Mouse (Mus musculus): Measurements from ENCODE around the gene Hdgfl2. TPM values are rescaled to one million over a fixed set of nuclear protein-coding genes. Genes with fewer than 3 reads are reported as not detected.

Hdgfl2 gene
- polyA plus RNA-seq (2015; fragmentation: Nextera tagmentation; extraction: Ambion mirVana), result 151 and 155 TPM in 2 replicates

GRCm38 (mm10) chr17:56078880-56079795 lies at the start of gene Hdgfl2:
Hdgfl2 (plus strand) TSS chr17:56079634.
- no peaks in the 10 kb centered on the region for H3K27me3 ChIP-seq
- peak; percentile 91 for ATAC-seq (ENCODE audit: insufficient number of reproducible peaks, insufficient read depth, low FRiP score, low TSS enrichment, low read depth)
- peak within 1 kb of the TSS; percentile 99 for H3K4me2 ChIP-seq
- H3K4me3 ChIP-seq, result peak within 1 kb of the TSS; percentile 84
- peak within 1 kb of the TSS; percentile 85 for H3K9ac ChIP-seq
- H3K4me1 ChIP-seq, result peaks cover 33% of the 10 kb centered on the region
- H3K36me3 ChIP-seq, result peaks cover 20% of the 10 kb centered on the region
- whole genome bisulfite sequencing, result under 1% methylated on average over 61 of the region's 61 CpGs
- peak within 1 kb of the TSS; percentile 78; the same call in 1 of the 2 replicates for H3K27ac ChIP-seq
- no peaks in the 10 kb centered on the region for H3K9me3 ChIP-seq

DNA sequence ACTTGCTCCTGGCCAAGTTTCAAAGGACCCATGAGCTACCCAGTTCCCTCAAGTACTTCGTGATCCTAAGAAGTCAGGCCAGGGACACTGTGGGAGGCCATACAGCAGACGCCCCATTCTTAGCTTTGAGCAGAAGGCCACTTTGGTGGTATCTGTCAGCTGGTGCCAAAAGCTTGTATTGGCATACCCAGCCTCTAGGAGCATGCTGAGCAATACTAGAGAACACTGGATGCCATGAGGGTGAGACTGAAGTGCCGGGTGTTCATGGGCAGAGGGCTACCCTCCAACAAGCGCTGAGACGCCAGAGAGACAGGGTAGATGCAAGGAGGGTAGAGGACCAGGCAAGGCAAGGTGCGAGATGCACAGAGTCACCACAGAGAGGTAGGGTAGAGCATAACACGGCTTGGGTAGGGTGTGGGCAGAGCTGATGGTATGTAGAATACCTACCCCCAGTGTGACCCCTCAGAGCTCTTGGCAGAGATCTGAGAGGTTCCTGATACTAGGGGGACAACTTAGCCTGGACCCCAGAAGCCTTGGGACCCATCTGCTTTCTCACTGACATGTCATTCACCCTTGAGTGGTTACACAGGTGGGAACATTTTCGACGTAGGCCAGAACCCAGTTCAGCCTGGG lies 49.1 kb upstream of the Hdgfl2 start:
- peaks cover 32% of the 10 kb centered on the region for H3K4me1 ChIP-seq

DNA sequence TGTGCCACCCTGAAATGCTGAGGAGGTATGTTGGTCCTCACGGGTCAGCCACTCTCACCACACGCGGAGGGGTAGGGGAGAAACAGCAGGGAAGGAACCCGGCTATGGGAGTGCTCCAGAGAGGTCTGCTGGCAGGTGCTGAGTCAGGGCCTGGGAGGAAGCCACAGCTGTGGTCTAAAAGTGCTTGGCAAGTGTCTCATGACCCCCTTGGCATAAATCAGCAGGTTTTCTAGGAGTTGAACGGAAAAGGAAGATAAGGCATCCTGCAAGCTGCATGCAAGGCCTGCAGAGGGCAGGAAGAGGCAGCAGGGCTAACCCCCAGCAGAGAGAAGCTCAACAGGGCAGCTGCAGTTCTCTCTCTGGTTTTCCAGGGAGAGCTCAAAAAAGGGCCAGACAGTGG lies 48.5 kb upstream of the Hdgfl2 start:
- no peak overlapping the region for H3K4me3 ChIP-seq
- H3K4me2 ChIP-seq, result no peak overlapping the region
- ATAC-seq (ENCODE audit: insufficient number of reproducible peaks, insufficient read depth, low FRiP score, low TSS enrichment, low read depth), result no peak
- 73% methylated on average over 5 of the region's 5 CpGs for whole genome bisulfite sequencing
- no peak overlapping the region for H3K27ac ChIP-seq
- H3K36me3 ChIP-seq, result peaks cover 72% of the 10 kb centered on the region
- H3K27me3 ChIP-seq, result no peaks in the 10 kb centered on the region
- H3K9ac ChIP-seq, result 0 out of 2 replicates have a peak overlapping the region, but pooled peaks have one; percentile 17
- H3K9me3 ChIP-seq, result no peaks in the 10 kb centered on the region
- peaks cover 36% of the 10 kb centered on the region for H3K4me1 ChIP-seq

More for the DNA sequence above, 49.1 kb upstream of the Hdgfl2 start:
- Histone ChIP-seq H3K4me2 (no peak overlapping the region), H3K27me3 (no peaks in the 10 kb centered on the region), H3K27ac (no peak overlapping the region), H3K9ac (0 out of 2 replicates have a peak overlapping the region, but pooled peaks have one; percentile 17), H3K4me3 (no peak overlapping the region), H3K36me3 (peaks cover 72% of the 10 kb centered on the region), H3K9me3 (no peaks in the 10 kb centered on the region)
- 94% methylated on average over 9 of the region's 9 CpGs for WGBS
- ATAC-seq (ENCODE audit: insufficient number of reproducible peaks, insufficient read depth, low FRiP score, low TSS enrichment, low read depth), result no peak

DNA sequence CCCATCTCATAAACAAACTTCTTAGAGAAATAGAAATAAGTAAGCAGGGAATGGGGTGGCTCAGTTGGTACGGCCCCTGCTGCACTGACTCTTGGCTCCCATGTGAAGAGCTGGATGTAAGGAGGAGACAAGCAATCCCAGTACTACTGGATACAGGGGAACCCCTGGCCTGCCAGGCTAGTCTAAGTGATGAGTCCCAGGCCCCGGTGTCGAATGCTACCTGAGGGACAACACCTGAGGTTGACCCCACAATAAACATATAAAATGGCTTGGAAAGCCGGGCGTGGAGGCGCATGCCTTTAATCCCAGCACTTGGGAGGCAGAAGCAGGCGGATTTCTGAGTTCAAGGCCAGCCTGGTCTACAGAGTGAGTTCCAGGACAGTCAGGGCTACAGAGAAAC lies 48.0 kb upstream of the Hdgfl2 start:
- no peaks in the 10 kb centered on the region for H3K27me3 ChIP-seq
- no peaks in the 10 kb centered on the region for H3K9me3 ChIP-seq
- H3K4me2 ChIP-seq, result no peak overlapping the region
- 94% methylated on average over 7 of the region's 7 CpGs for WGBS
- H3K4me3 ChIP-seq, result no peak overlapping the region
- H3K36me3 ChIP-seq, result peaks cover 70% of the 10 kb centered on the region
- H3K4me1 ChIP-seq, result peaks cover 36% of the 10 kb centered on the region
- no peak overlapping the region for H3K27ac ChIP-seq
- 0 out of 2 replicates have a peak overlapping the region, but pooled peaks have one; percentile 17 for H3K9ac ChIP-seq
- ATAC-seq (ENCODE audit: insufficient number of reproducible peaks, insufficient read depth, low FRiP score, low TSS enrichment, low read depth), result no peak

DNA sequence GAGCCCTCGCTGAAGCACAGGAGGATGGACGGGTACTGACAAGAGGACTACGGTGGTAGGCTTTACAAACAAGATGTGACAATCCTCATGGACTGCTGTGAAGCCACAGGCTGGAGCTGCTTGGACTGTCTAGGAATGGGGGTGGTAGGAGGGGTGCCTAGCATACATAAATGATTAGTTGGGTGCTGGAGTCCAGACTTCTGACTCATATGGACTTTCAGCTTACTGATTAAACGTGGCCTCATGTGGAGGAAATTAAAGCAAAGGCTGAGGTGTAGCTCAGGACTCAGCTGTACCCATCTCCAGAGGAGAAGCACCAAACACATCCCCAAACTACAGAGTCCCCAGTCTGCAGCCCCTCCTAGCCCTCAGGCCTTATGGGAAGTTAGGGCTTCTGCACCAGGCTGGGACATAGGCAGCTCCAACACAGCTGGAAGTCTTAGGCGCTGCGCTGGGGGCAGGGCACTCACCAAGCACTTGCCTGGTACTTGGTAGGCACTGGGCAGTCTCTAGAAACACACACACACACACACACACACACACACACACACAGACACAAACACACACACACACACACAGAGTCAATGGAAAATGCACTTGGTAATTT lies 47.2 kb upstream of the Hdgfl2 start:
- H3K27ac ChIP-seq, result no peak overlapping the region
- H3K27me3 ChIP-seq, result no peaks in the 10 kb centered on the region
- peaks cover 62% of the 10 kb centered on the region for H3K36me3 ChIP-seq
- 71% methylated on average over 6 of the region's 6 CpGs for WGBS
- no peaks in the 10 kb centered on the region for H3K9me3 ChIP-seq
- H3K4me2 ChIP-seq, result no peak overlapping the region
- no peak overlapping the region for H3K4me3 ChIP-seq
- H3K4me1 ChIP-seq, result peaks cover 36% of the 10 kb centered on the region
- H3K9ac ChIP-seq, result 0 out of 2 replicates have a peak overlapping the region, but pooled peaks have one; percentile 16
- ATAC-seq (ENCODE audit: insufficient number of reproducible peaks, insufficient read depth, low FRiP score, low TSS enrichment, low read depth), result no peak

- H3K4me3 ChIP-seq, result no peak overlapping the region
- 0 out of 2 replicates have a peak overlapping the region, but pooled peaks have one; percentile 28 for H3K9ac ChIP-seq
- no peaks in the 10 kb centered on the region for H3K27me3 ChIP-seq
- H3K27ac ChIP-seq, result 0 out of 2 replicates have a peak overlapping the region, but pooled peaks have one; percentile 11
- H3K4me2 ChIP-seq, result 0 out of 2 replicates have a peak overlapping the region, but pooled peaks have one; percentile 7
- WGBS, result 71% methylated on average over 7 of the region's 7 CpGs
- no peaks in the 10 kb centered on the region for H3K9me3 ChIP-seq
- peaks cover 56% of the 10 kb centered on the region for H3K36me3 ChIP-seq
- no peak for ATAC-seq (ENCODE audit: insufficient number of reproducible peaks, insufficient read depth, low FRiP score, low TSS enrichment, low read depth)
- H3K4me1 ChIP-seq, result peaks cover 36% of the 10 kb centered on the region
Observed at GRCm38 (mm10) chr17:56032831-56033230, 46.6 kb upstream of the Hdgfl2 start.

GRCm38 (mm10) chr17:56034040-56034725 lies 45.3 kb upstream of the Hdgfl2 start:
- H3K4me3 ChIP-seq, result peak overlapping the region; percentile 89
- H3K4me1 ChIP-seq, result peaks cover 36% of the 10 kb centered on the region
- H3K27ac ChIP-seq, result no peak overlapping the region
- H3K9me3 ChIP-seq, result no peaks in the 10 kb centered on the region
- 85% methylated on average over 7 of the region's 7 CpGs for WGBS
- ATAC-seq (ENCODE audit: insufficient number of reproducible peaks, insufficient read depth, low FRiP score, low TSS enrichment, low read depth), result no peak
- peak overlapping the region; percentile 63 for H3K4me2 ChIP-seq
- H3K36me3 ChIP-seq, result peaks cover 43% of the 10 kb centered on the region
- no peaks in the 10 kb centered on the region for H3K27me3 ChIP-seq
- peak overlapping the region; percentile 95 for H3K9ac ChIP-seq

DNA sequence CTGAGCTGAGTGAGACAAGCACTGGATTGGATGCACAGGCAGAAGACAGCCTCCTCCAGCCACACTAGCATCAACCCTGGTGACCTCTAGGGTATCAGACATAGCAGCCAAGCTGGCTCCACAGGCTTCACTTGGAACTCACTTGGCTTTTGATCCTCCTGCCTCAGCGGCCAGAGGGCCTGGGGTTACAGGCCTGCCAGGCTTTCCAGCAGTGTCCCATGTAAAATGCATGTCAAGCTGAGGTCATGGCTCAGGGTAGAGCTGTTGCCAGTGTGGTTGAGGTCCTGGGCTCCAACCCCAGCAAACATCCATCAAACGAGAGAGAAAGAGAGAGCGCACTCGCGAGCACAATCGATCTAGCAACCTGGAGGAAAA lies 44.7 kb upstream of the Hdgfl2 start:
- Histone ChIP-seq H3K36me3 (peaks cover 38% of the 10 kb centered on the region), H3K27ac (no peak overlapping the region; the same call in 1 of the 2 replicates), H3K9me3 (no peaks in the 10 kb centered on the region), H3K4me3 (peak overlapping the region; percentile 89), H3K27me3 (no peaks in the 10 kb centered on the region), H3K9ac (peak overlapping the region; percentile 95), H3K4me2 (peak overlapping the region; percentile 63), H3K4me1 (peaks cover 36% of the 10 kb centered on the region)
- 81% methylated on average over 6 of the region's 6 CpGs for WGBS
- no peak for ATAC-seq (ENCODE audit: insufficient number of reproducible peaks, insufficient read depth, low FRiP score, low TSS enrichment, low read depth)

GRCm38 (mm10) chr17:56035216-56035615 lies 44.2 kb upstream of the Hdgfl2 start:
- Histone ChIP-seq H3K36me3 (peaks cover 34% of the 10 kb centered on the region), H3K4me2 (peak overlapping the region; percentile 63), H3K4me1 (peaks cover 36% of the 10 kb centered on the region), H3K9me3 (no peaks in the 10 kb centered on the region), H3K27me3 (no peaks in the 10 kb centered on the region), H3K9ac (peak overlapping the region; percentile 95), H3K27ac (no peak overlapping the region; the same call in 1 of the 2 replicates), H3K4me3 (peak overlapping the region; percentile 89)
- ATAC-seq (ENCODE audit: insufficient number of reproducible peaks, insufficient read depth, low FRiP score, low TSS enrichment, low read depth), result no peak
- 76% methylated on average over 4 of the region's 4 CpGs for WGBS

GRCm38 (mm10) chr17:56036176-56036900 lies 43.1 kb upstream of the Hdgfl2 start, which contains the start of gene Sh3gl1:
Sh3gl1 (minus strand) TSS chr17:56036635.
- H3K4me3 ChIP-seq, result peak within 1 kb of the TSS; percentile 89
- H3K36me3 ChIP-seq, result peaks cover 23% of the 10 kb centered on the region
- H3K9ac ChIP-seq, result peak within 1 kb of the TSS; percentile 95
- peak; percentile 87 for ATAC-seq (ENCODE audit: insufficient number of reproducible peaks, insufficient read depth, low FRiP score, low TSS enrichment, low read depth)
- peak within 1 kb of the TSS; percentile 89 for H3K27ac ChIP-seq
- H3K4me1 ChIP-seq, result peaks cover 43% of the 10 kb centered on the region
- no peaks in the 10 kb centered on the region for H3K27me3 ChIP-seq
- H3K4me2 ChIP-seq, result peak within 1 kb of the TSS; percentile 63
- no peaks in the 10 kb centered on the region for H3K9me3 ChIP-seq
- WGBS, result under 1% methylated on average over 74 of the region's 74 CpGs
